Mouse (Mus musculus) T-cell, adult 2 months (primary cell): ENCODE data around the gene Wars.

Source experiments
- DNase-seq: peaks from one replicate; pipeline ENCODE4 v3.0.0; 2022; ENCODE audit warnings: low spot score

Gene Wars

GRCm38 (mm10) chr12:108893715-108894431 is at the start of gene Wars:
TSS of gene Wars (minus strand) at chr12:108894174.
- peak; percentile 92 for DNase-seq

GRCm38 (mm10) chr12:108942203-108942923 is 48.4 kb upstream of the Wars start:
- DNase-seq = no peak

DNA sequence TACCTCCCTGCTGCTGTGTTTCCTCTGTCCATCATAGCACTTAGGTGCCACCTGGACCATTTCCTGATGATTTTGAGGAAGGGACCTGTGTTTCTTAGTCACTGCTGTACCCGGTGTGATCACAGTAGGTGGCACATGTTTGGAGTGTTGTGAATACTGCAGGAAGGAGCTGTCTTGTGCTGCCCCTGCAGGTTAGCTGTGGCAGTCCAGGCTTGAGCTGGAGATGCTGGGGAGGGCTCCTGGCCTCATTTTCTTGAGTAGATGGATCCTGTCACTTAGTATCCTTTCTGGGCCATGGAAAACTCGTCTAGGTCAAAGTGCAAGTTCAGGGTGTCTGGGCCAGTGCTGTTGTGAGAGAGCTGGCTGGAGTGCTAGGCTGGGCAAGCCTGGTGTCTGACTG is 47.3 kb upstream of the Wars start:
- DNase-seq = no peak

DNA sequence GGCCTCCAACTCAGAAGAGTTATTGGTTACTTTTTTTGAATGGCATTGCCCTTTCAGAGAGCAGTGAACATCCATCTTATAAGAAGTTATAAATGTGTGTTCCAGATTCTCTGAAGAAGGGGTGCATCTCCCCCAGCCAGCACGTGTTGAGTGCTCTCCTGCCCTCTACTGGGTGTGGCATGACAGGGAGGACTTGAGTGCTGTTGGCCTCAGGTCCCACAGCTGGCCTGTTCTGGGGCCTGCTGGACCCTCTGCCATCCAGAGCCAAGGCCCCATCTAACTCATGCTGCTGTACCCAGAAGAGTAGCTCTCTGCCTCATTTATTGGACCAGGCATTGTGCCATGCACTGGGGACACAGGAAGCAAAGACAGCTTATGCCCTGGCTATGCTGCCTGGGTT is 46.3 kb upstream of the Wars start:
- DNase-seq = no peak

DNA sequence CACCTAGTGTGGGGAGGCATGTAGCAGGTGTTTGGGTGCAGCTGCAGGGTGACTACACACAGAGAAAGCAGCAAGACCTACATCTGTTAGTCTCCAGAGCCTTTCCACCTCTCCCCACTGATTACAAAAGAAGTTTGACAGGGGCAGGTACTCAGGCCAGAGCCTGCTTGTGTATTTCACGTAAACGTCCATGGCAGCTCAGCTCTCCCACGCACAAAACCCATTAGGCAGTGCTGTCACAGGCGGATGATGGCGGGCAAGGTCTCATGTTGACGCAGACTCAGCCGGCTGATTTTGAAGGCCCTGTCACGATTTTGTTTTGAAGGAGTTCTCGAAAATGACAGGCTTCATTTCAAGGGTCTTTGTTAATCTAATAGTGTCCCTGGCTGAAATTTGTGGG is 45.3 kb upstream of the Wars start:
- no peak for DNase-seq

- DNase-seq = no peak
Measured at GRCm38 (mm10) chr12:108938844-108939243, 44.9 kb upstream of the Wars start.

- DNase-seq = no peak
Measured at GRCm38 (mm10) chr12:108937506-108937905, 43.5 kb upstream of the Wars start.

DNA sequence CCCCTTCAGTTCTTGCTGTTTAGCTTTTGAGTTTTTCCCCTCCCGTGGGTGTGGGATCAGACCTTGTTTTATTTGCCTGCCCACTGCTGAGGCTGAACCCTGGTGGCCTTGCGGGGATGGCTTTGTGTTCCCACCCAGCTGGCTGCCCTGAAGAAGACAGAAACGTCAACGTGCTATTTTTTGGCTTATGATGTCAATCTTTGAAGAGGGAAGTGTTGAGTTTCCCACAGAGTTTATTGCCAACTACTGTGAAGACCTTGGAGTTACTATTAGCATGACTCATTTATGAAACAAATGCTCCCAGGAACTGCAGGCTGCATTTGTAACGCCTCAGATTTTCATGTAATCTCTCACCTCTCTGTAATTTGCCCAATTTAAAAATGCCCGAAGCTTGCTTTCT is 42.9 kb upstream of the Wars start:
- no peak for DNase-seq

DNA sequence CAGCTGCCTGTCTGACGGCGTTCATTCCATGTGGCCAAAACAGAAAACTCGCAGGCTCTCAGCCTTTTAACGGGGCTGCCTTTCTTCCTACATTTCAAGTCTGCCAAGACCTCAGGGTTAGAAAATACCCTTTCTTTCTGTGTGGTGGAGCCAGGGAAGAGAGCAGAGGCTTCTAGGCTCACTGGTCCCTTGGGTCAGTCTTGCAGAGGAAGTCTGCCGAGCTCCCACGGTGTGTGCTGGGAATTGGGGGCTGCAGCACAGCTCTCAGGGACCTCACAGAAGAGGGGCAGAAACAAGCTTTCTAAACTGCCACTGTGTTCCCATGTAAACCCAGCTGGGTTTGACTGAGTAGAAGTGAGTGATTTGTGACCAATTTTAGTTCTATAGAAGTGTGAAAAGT is 40.3 kb upstream of the Wars start:
- DNase-seq = no peak

- DNase-seq = no peak
Measured at GRCm38 (mm10) chr12:108932113-108932512, 38.1 kb upstream of the Wars start.

DNA sequence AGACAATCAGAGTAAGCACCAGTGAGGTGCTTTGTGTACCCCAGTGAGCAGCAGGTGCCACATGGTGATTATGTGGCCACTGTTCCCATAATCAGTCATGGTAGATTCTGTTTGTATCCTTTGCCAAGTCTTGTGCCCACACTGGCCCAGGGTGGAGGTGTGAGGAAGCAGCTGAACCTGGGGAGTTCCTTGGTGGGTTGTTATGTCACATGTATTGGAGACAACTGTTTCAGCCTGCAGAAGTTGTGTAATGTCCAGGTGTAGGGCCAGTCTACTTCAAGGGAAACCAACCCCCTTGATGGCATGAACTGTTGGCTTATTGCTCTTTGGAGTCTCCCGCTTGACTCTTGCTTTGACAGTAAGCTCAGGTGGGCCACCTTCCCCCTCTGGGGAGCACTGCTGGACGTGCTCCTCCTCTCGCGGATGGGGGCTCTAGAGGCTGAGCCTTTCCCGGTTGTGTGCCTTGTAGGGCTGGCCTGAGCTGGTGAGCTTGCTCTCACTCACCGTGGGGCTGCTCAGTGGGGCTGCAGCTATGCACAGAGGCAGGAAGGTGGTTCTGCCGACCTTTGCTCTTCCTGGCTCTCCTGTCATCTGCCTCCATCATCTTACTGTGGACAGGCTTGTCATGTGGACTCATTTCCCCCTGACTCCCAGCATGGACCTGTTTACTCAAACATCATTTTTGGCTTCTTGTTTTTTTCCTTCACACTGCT is 37.5 kb upstream of the Wars start:
- no peak for DNase-seq

DNA sequence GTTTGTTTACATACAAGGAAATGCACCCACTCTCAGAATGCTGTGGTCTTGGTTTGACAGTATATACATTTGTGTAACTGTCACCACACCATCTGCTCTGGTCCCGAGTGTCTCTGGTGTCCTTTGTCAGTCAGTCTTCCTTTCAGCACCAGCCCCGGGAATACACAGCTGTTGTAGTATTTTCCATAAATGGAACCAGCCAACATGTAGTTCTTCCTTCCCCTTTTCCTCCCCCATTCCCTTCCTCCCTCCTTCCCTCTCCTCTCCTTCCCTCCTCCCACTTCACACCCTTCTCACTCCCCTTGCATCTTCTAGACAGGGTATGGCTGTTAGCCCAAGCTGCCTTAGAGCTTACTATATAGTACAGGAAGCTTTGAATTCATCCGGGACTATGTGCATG is 35.5 kb upstream of the Wars start:
- DNase-seq = no peak

DNA sequence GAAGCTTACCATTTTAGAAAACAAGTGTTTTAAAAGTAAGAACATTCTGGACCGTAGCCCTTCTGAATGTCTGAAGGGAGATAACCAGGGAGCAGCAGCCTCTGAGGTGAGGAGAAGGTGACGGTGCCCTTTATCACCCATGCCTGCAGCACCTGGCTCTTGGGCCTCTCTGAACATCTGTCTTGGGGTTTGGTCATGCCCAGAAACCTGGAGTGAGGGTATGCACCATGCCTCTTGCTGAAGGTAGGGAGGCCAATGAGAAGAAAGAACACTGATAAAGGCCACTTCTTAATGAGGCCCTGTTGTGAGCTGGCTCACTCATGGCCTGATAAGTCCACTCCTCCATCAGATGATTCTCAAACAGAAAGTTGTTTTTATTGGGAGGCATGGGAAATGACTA is 34.3 kb upstream of the Wars start:
- DNase-seq = no peak

DNA sequence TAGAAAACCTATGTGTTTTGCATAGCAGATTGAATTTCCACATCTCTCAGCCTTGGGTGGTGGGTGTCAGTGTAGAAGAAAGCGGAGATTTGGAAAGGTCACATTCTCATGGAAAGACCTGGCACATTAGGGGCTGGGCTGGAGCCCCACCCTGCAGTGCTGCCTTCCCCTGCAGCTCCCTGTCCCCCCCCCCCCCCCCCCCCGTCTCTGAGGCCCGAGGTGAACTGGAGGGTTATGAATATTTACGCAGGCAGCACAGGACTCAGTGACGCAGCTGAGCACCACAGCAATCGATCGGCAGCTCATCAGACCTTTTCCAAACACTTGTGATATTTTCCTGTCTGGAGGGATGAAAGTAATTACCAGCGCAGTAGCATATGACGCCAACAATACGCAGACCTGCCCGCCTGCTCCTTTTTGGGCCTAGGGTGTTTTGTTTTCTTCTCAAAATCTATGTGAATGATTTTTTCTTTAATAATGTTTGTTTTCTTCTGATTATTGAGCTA is 32.7 kb upstream of the Wars start:
- no peak for DNase-seq

GRCm38 (mm10) chr12:108918753-108919152 is 24.8 kb upstream of the Wars start:
- no peak for DNase-seq

GRCm38 (mm10) chr12:108917509-108917908 is 23.5 kb upstream of the Wars start:
- no peak for DNase-seq

- no peak for DNase-seq
Measured at GRCm38 (mm10) chr12:108916447-108917042, 22.6 kb upstream of the Wars start.

GRCm38 (mm10) chr12:108915893-108916292 is 21.9 kb upstream of the Wars start:
- DNase-seq = no peak

GRCm38 (mm10) chr12:108914709-108915340 is 20.9 kb upstream of the Wars start:
- no peak for DNase-seq

GRCm38 (mm10) chr12:108914198-108914597 is 20.2 kb upstream of the Wars start:
- no peak for DNase-seq

DNA sequence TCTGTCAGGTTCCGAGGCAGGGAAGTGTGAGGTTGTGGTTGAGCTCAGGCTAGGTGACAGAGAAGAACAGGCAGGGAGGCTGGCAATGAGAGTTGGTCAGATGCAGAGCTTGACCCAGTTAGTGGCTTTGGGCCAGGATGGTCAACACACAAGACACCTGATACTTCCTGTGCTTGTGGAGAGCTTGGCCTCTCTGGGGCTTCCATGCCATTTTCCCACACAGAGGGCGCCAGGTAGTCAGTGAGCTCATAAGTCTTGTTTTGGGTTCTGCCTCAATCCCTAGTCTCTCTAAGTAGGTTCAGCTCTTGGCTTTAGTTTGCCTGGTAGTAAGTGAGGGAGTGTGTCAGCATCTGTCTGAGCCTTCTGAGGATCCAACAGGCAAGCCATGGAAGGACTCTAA is 18.5 kb upstream of the Wars start:
- DNase-seq = no peak

DNA sequence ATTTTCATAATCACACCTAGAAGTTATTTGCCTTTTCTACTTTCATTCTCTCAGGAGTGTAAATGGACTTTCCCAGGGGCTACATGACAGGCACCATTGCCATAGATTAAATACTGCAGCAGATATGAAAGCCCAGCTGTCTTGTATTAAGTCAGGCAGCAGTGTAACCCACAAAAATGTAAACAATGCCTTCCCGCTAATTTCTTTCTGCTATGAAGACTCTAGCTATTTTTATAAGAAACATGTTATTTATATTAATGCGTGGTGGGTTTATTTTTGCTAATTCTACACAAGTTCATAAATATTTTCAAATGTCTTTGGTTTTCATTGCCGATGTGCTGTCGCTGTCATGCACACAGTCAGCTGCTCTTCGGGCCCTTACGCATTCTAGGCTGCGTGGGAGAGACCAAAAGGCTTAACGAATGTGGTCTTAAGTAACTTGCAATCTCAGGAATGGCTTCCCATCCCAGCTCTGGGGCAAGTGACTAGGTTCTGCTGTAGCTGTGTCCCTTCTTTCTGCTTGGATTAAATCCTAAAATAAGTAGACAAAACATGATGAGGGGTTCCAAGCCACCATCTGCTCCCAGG is 16.0 kb upstream of the Wars start:
- DNase-seq = no peak
